Mouse (Mus musculus) bone marrow, adult 2 months (tissue): ENCODE results near the gene 4933427D14Rik.

Source experiments
- CTCF ChIP-seq: fragments of 200-500 bp; IDR thresholded peaks from 2 replicates; pipeline ENCODE4 v1.5.1; 2011; ENCODE audit warnings: low read length, control low read depth; ENCODE audit not compliant: control insufficient read depth, insufficient read depth
- POLR2A ChIP-seq: fragments of 200-500 bp; IDR thresholded peaks from 2 replicates; pipeline ENCODE4 v1.6.1; 2011; ENCODE audit warnings: low read depth, mild to moderate bottlenecking, control low read depth, low read length, borderline replicate concordance; ENCODE audit not compliant: control insufficient read depth

GRCm38 (mm10) chr11:72226901-72227300 is 19.6 kb upstream of the 4933427D14Rik start:
- no peak for TF ChIP-seq CTCF
- no peak for TF ChIP-seq POLR2A
